Mouse (Mus musculus) testis, adult 2 months (tissue): ENCODE data around the gene Cxcr5.

ENCODE experiments used
- CTCF ChIP-seq: fragments of 200-500 bp; IDR thresholded peaks from 2 replicates; pipeline ENCODE4 v1.5.1; 2012; ENCODE audit warnings: low read depth, mild to moderate bottlenecking, inconsistent platforms, low read length, moderate library complexity; ENCODE audit not compliant: control insufficient read depth, insufficient read depth, insufficient replicate concordance
- POLR2A ChIP-seq: fragments of 200-500 bp; IDR thresholded peaks from 2 replicates; pipeline ENCODE4 v1.6.1; 2012; ENCODE audit warnings: low read depth, mild to moderate bottlenecking, inconsistent platforms, low read length, moderate library complexity; ENCODE audit not compliant: control insufficient read depth

- no peak for TF ChIP-seq CTCF
- TF ChIP-seq POLR2A: no peak
These were observed 48.6 kb downstream of the Cxcr5 start for GRCm38 (mm10) chr9:44513121-44513520.
